Mouse (Mus musculus) liver, embryonic 14.5 days (tissue): Measurements from ENCODE around the gene E130208F15Rik. TPM values are rescaled to one million over a fixed set of nuclear protein-coding genes. Genes with fewer than 3 reads are reported as not detected.

Source experiments
- ATAC-seq: fragments of 200-750 bp; cut with Nextera tagmentation; 2 replicates; pipeline ENCODE4 v1.8.0; 2017; ENCODE audit warnings: moderate number of reproducible peaks, mild to moderate bottlenecking, moderate library complexity; ENCODE audit not compliant: insufficient read depth
- DNase-seq, 3 experiments: peaks; one replicate each; pipeline ENCODE4 v3.0.0-alpha.2; 2012 to 2013; ENCODE audit warnings: low read depth in 3 of 3, low spot score in 3 of 3
- H3K27ac ChIP-seq: fragments of 300-500 bp; sonication (generic); 2 replicates; pipeline ENCODE4 v1.5.1; 2014; ENCODE audit warnings: moderate library complexity, mild to moderate bottlenecking, control low read depth, inconsistent platforms
- H3K27me3 ChIP-seq: fragments of 300-500 bp; sonication (generic); 2 replicates; pipeline ENCODE4 v1.6.1; 2014; ENCODE audit warnings: mild to moderate bottlenecking, low read length, moderate library complexity; ENCODE audit not compliant: control insufficient read depth, insufficient read depth
- H3K36me3 ChIP-seq: fragments of 300-500 bp; sonication (generic); replicated peaks from 2 replicates; pipeline ENCODE4 v1.6.1; 2014; ENCODE audit warnings: low read depth; ENCODE audit not compliant: control insufficient read depth, insufficient read depth
- H3K4me1 ChIP-seq, 2 experiments: fragments of 200-500 bp in 1 of 2; fragments of 300-500 bp in 1 of 2; sonication (generic) in 1 of 2; replicated peaks; 2 replicates each; pipeline ENCODE4 v1.6.1; 2012 to 2014; ENCODE audit warnings: antibody characterized with exemption in 1 of 2, inconsistent platforms in 1 of 2, low read length in 1 of 2; ENCODE audit not compliant: control insufficient read depth in 2 of 2, insufficient read depth in 2 of 2
- H3K4me2 ChIP-seq: fragments of 300-500 bp; sonication (generic); 2 replicates; pipeline ENCODE4 v1.6.1; 2014; ENCODE audit warnings: low read depth, mild to moderate bottlenecking, control low read depth, moderate library complexity
- H3K4me3 ChIP-seq, 2 experiments: fragments of 200-500 bp in 1 of 2; fragments of 300-500 bp in 1 of 2; sonication (generic) in 1 of 2; 2 replicates each; pipeline ENCODE4 v1.5.1; 2012 to 2014; ENCODE audit warnings: low read depth in 2 of 2, low read length in 2 of 2, mild to moderate bottlenecking in 2 of 2, control low read depth in 1 of 2, inconsistent platforms in 1 of 2, moderate library complexity in 1 of 2; ENCODE audit not compliant: insufficient read depth in 1 of 2
- H3K9ac ChIP-seq: fragments of 300-500 bp; sonication (generic); replicated peaks from 2 replicates; pipeline ENCODE4 v1.6.1; 2014; ENCODE audit warnings: mild to moderate bottlenecking, control low read depth, moderate library complexity
- H3K9me3 ChIP-seq: fragments of 300-500 bp; sonication (generic); 2 replicates; pipeline ENCODE4 v1.6.1; 2016; ENCODE audit warnings: low read length, mixed read lengths; ENCODE audit not compliant: control insufficient read depth
- CTCF ChIP-seq: IDR thresholded peaks from 2 replicates; pipeline ENCODE4 v1.5.1; 2016; ENCODE audit warnings: antibody characterized with exemption, low read depth, control low read depth
- EP300 ChIP-seq: IDR thresholded peaks from 2 replicates; pipeline ENCODE4 v1.6.1; 2016; ENCODE audit warnings: antibody characterized with exemption, low read depth
- WGBS: fragments of 180-500 bp; shearing (Covaris S2); extraction: QIAGEN DNeasy Blood & Tissue Kit; methylation state at CpG from one replicate; pipeline ENCODE4 v1.1.7; 2014; ENCODE audit not compliant: insufficient replicate concordance; 5-methylcytosine and 5-hydroxymethylcytosine counted together
- polyA plus RNA-seq, 2 experiments: library from polyadenylated mRNA; depleted of rRNA in 1 of 2; stranded (reverse) in 1 of 2; unstranded in 1 of 2; fragments of >200 nt; fragmentation: Nextera tagmentation in 1 of 2; extraction: Ambion mirVana in 1 of 2; gene quantifications; 2 replicates each; pipeline versions ENCODE4 v1.2.1 to v1.2.3; 2012 to 2014

Gene E130208F15Rik
- polyA plus RNA-seq, 2 experiments: 0.19 TPM; not detected in 1

DNA sequence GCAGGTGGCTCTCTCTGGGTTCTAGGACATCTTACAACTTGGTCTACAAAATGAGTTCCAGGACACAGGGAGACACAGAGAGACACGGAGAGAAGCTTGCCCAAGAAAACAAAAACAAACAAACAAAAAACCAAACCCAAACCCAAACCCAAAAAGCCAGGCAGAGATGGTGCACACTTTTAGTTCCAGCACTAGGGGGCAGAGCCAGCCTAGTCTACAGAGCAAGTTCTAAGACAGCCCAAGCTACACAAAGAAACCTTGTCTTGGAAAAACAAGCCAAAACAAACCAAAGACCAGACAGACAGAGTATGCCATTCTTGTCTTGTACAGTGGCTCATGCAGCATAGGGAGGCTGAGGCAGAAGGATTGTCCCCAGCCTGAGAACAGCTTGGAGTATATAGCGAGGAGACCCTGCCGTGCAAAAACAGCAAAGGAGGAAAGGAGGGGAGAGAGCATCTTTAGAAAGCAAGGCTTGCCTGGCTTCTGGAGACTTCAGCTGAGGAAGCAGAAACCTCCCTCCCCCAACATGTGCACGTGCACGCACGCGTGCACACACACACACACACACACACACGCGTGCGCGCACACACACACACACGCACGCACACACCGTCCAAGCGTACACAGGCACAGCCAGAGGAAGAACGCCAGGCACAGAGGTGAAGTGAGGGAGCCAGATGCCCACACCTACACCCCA, 15.3 kb upstream of the E130208F15Rik start:
- WGBS: 75% methylated on average over 16 of the region's 16 CpGs
- no peaks in the 10 kb centered on the region for H3K27me3 ChIP-seq

DNA sequence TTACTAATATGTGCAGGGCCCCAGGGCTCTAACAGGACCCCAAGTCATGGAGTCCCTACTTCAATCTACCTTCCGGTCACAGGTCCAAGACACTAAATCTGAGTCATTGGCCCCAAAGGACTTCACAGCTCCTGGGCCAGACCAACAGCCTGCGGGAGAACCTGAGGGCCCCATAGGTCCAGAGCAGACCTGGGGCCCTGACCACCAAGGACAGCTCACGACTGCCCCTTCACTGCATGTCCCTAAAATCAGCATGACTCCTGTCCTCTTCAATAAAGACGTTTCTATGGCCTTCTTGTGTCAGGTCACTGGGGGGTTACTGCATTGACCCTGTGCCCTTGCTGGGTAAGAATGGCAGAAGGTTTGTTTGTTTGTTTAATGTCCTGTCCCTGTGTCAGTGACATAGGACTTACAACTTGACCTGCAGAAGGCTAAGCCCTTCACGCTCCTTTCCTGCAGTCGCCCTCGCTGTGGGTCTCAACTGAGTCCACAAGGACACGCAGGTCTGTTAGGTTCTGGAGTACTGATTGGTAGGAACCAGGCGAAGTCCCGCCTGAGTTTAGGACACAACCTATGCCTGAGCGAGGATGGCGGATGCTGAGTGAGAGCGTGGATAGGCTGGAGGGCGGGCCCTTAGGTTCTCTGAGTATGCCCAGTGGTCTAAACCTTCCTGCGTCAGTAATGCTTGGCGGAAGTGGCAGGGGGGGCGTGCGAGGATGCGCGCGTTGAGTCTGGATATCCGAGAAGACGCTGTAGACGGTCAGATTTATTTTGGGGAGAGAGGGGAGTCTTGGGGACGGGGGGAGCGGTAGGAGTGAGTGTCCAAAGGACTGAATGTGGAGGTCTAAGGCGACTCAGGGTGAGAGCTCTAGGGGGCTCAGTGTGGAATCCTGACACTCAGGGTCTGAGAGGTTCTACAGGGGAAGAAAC, 13.2 kb upstream of the E130208F15Rik start, which contains the start of gene Alkbh6:
Gene Alkbh6, plus strand, starts transcription at position 642 of the 930 bp plus-strand sequence.
- DNase-seq: peak; percentile 82 to 85 (median 85)
- Histone ChIP-seq H3K27ac (no peak within 1 kb of the TSS), H3K4me3 (peak within 1 kb of the TSS; percentile 65 to 82), H3K4me2 (peak within 1 kb of the TSS; percentile 84), H3K9ac (peak within 1 kb of the TSS; percentile 62), H3K4me1 (peaks cover 0 to 9% of the 10 kb centered on the region in 2 experiments; a peak in 2 of 4 replicates), H3K36me3 (no peaks in the 10 kb centered on the region), H3K9me3 (no peaks in the 10 kb centered on the region), H3K27me3 (no peaks in the 10 kb centered on the region)
- 5% methylated on average over 27 of the region's 27 CpGs for WGBS
- TF ChIP-seq EP300: no peak
- TF ChIP-seq CTCF: no peak; the same call in 1 of the 2 replicates
- ATAC-seq: peak; percentile 98

More for the DNA sequence above, 15.3 kb upstream of the E130208F15Rik start:
- Histone ChIP-seq H3K4me2 (no peak overlapping the region), H3K36me3 (no peaks in the 10 kb centered on the region), H3K4me3 (no peak overlapping the region), H3K9ac (no peak overlapping the region), H3K9me3 (no peaks in the 10 kb centered on the region), H3K27ac (no peak overlapping the region), H3K4me1 (peaks cover 0 to 9% of the 10 kb centered on the region in 2 experiments; a peak in 2 of 4 replicates)
- ATAC-seq (no peak), DNase-seq (no peak)
- peak; percentile 61 for TF ChIP-seq CTCF
- no peak for TF ChIP-seq EP300

DNA sequence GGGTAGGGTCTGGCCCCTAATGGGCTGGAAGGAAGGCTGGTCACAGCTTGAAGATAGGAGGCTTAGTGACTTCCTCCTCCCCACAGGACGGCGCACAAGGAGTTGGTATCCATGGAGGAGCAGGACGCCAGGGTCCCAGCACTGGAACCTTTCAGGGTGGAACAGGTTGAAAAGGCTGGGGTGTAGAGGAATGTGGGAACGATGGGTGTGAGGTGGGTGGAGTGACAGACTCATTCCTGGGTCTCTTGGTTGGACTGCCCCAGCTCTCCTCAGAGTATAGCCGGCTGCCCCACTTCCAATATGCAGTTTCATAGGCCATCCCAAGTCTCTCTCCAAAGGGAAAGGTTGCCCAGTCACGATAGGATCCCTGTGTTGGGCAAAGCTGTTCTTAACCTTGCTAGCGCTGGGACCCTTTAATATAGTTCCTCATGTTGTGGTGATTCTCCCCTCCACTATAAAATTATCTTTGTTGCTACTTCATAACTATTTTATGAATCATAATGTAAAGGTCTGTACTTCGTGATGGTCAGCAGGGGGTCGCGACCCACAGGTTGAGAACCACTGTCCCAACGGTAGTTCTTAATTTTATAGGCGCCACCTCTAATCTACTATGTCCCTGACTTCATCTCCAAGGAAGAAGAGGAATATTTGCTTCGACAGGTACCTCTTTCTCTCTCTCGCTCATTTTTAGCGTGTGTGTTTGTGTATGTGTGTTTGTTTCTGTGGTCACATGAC, 12.0 kb upstream of the E130208F15Rik start:
- DNase-seq (no peak), ATAC-seq (no peak)
- H3K9ac ChIP-seq: no peak overlapping the region
- H3K4me3 ChIP-seq: peak overlapping the region; percentile 65 to 82
- H3K9me3 ChIP-seq: no peaks in the 10 kb centered on the region
- TF ChIP-seq CTCF (no peak), EP300 (no peak)
- no peaks in the 10 kb centered on the region for H3K27me3 ChIP-seq
- peaks cover 0 to 9% of the 10 kb centered on the region in 2 experiments; a peak in 2 of 4 replicates for H3K4me1 ChIP-seq
- peak overlapping the region; percentile 84 for H3K4me2 ChIP-seq
- H3K27ac ChIP-seq: no peak overlapping the region
- WGBS: 53% methylated on average over 15 of the region's 15 CpGs
- H3K36me3 ChIP-seq: no peaks in the 10 kb centered on the region

DNA sequence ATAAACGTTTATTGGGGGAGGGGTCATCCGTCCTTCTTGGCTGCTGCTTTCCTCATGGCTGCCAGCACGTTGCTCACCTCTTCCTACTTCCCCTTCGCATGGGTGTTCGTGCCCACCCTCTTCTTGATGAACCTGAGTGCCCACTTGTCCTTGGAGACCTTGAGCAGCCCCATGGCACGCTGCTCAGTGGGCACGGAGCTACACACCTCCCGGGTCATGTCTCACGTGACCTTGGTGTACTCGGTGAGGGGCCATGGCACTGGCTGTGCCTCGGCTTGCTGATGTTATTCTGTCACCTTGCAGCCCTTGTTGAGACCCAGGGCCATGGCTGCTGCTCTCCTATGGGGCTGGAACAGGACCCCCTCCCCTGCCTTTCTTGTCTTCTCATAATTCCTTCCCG, 11.4 kb upstream of the E130208F15Rik start:
- Histone ChIP-seq H3K27ac (no peak overlapping the region), H3K9me3 (no peaks in the 10 kb centered on the region), H3K9ac (no peak overlapping the region), H3K4me3 (no peak overlapping the region), H3K4me1 (peaks cover 0 to 11% of the 10 kb centered on the region in 2 experiments; a peak in 2 of 4 replicates), H3K36me3 (no peaks in the 10 kb centered on the region), H3K4me2 (no peak overlapping the region), H3K27me3 (no peaks in the 10 kb centered on the region)
- ATAC-seq: no peak
- TF ChIP-seq EP300 (no peak), CTCF (no peak)
- 72% methylated on average over 12 of the region's 12 CpGs for WGBS
- DNase-seq: no peak
